Mouse (Mus musculus): ENCODE results near the gene Atp6v1a.

DNA sequence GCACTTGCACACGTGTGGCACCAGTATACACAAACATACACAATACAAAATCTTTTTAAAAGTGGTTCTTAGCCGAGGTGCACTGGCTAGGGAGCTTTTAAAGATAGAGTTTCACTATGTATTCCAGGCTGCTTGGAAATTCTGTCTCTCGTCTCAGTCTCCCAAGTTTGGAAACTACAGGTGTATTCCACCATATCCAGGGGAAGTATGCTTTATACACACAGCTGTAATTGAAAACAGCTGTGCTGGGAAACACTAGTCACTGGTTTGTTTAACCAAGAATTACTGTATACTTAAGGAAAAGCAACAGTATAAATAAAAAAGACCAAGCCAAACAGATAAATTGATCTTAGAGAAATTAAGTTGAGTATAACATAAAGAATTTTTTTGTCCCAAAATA, 45.3 kb upstream of the Atp6v1a start:
- TF ChIP-seq CTCF (IDR thresholded peaks at IDR 0.05; ENCODE audit: borderline replicate concordance, control insufficient read depth, extremely low read depth, insufficient read depth, low read length, poor library complexity) (no peak), POLR2A (IDR thresholded peaks at IDR 0.05; ENCODE audit: control insufficient read depth, extremely low read depth, insufficient read depth, low read length, poor library complexity) (no peak)

Measured in thymus, adult 2 months (tissue).